Mouse (Mus musculus) megakaryocyte, embryonic 14.5 days (primary cell): ENCODE measurements around the gene Amacr.

Experiments used
- FLI1 ChIP-seq: IDR thresholded peaks from 2 replicates; pipeline ENCODE4 v1.6.1; 2012; ENCODE audit warnings: low read length, inconsistent platforms, mixed read lengths
- GATA1 ChIP-seq: IDR thresholded peaks from 3 replicates; pipeline ENCODE4 v1.6.1; 2012; ENCODE audit warnings: mixed read lengths, low read length, inconsistent platforms, borderline replicate concordance

GRCm38 (mm10) chr15:11004646-11005045 is 23.1 kb downstream of the Amacr start:
- TF ChIP-seq GATA1, result no peak
- no peak for TF ChIP-seq FLI1
